Mouse (Mus musculus): ENCODE data around the gene Mrpl23.

Mrpl23 gene

GRCm38 (mm10) chr7:142552591-142553416 lies 20.3 kb downstream of the Mrpl23 start:
- no peak for DNase-seq (ENCODE audit: low spot score in 2 of 2)

GRCm38 (mm10) chr7:142553417-142554335 lies 21.2 kb downstream of the Mrpl23 start:
- DNase-seq (ENCODE audit: low spot score in 2 of 2) = no peak

GRCm38 (mm10) chr7:142554625-142555024 lies 22.1 kb downstream of the Mrpl23 start:
- no peak for DNase-seq (ENCODE audit: low spot score in 2 of 2)

GRCm38 (mm10) chr7:142555366-142556088 lies 23.0 kb downstream of the Mrpl23 start:
- no peak for DNase-seq (ENCODE audit: low spot score in 2 of 2)

GRCm38 (mm10) chr7:142556089-142556476 lies 23.6 kb downstream of the Mrpl23 start:
- DNase-seq (ENCODE audit: low spot score in 2 of 2) = no peak

- no peak for DNase-seq (ENCODE audit: low spot score in 2 of 2)
Observed at GRCm38 (mm10) chr7:142557696-142558095, 25.2 kb downstream of the Mrpl23 start.

- DNase-seq (ENCODE audit: low spot score in 2 of 2) = no peak
Observed at GRCm38 (mm10) chr7:142558511-142559146, 26.1 kb downstream of the Mrpl23 start.

- DNase-seq (ENCODE audit: low spot score in 2 of 2) = no peak
Observed at GRCm38 (mm10) chr7:142559651-142560175, 27.2 kb downstream of the Mrpl23 start.

- no peak for DNase-seq (ENCODE audit: low spot score in 2 of 2)
Observed at GRCm38 (mm10) chr7:142560942-142561855, 28.7 kb downstream of the Mrpl23 start.

GRCm38 (mm10) chr7:142561856-142562404 lies 29.4 kb downstream of the Mrpl23 start:
- DNase-seq (ENCODE audit: low spot score in 2 of 2) = no peak

- no peak for DNase-seq (ENCODE audit: low spot score in 2 of 2)
Observed at GRCm38 (mm10) chr7:142563168-142563567, 30.7 kb downstream of the Mrpl23 start.

GRCm38 (mm10) chr7:142564955-142565643 lies 32.6 kb downstream of the Mrpl23 start:
- DNase-seq (ENCODE audit: low spot score in 2 of 2) = no peak

- DNase-seq (ENCODE audit: low spot score in 2 of 2) = no peak
Observed at GRCm38 (mm10) chr7:142566512-142566911, 34.0 kb downstream of the Mrpl23 start.

GRCm38 (mm10) chr7:142568985-142569384 lies 36.5 kb downstream of the Mrpl23 start:
- DNase-seq (ENCODE audit: low spot score in 2 of 2) = no peak

GRCm38 (mm10) chr7:142570565-142570964 lies 38.1 kb downstream of the Mrpl23 start:
- DNase-seq (ENCODE audit: low spot score in 2 of 2) = no peak

- no peak for DNase-seq (ENCODE audit: low spot score in 2 of 2)
Observed at GRCm38 (mm10) chr7:142571458-142572220, 39.2 kb downstream of the Mrpl23 start.

- no peak for DNase-seq (ENCODE audit: low spot score in 2 of 2)
Observed at GRCm38 (mm10) chr7:142572343-142572742, 39.9 kb downstream of the Mrpl23 start.

- no peak for DNase-seq (ENCODE audit: low spot score in 2 of 2)
Observed at GRCm38 (mm10) chr7:142572992-142573391, 40.5 kb downstream of the Mrpl23 start.
